Mouse (Mus musculus) neural tube, embryonic 15.5 days (tissue): Measurements from ENCODE around the gene Tardbp. TPM values are rescaled to one million over a fixed set of nuclear protein-coding genes. Genes with fewer than 3 reads are reported as not detected.

Source experiments
- ATAC-seq: fragments of 200-750 bp; cut with Nextera tagmentation; 2 replicates; pipeline ENCODE4 v1.8.0; 2017; ENCODE audit warnings: mild to moderate bottlenecking, moderate TSS enrichment, moderate library complexity; ENCODE audit not compliant: low FRiP score
- H3K27ac ChIP-seq: fragments of 300-500 bp; sonication (generic); replicated peaks from 2 replicates; pipeline ENCODE4 v1.5.1; 2015; ENCODE audit warnings: mild to moderate bottlenecking, inconsistent platforms
- H3K27me3 ChIP-seq: fragments of 300-500 bp; sonication (generic); replicated peaks from 2 replicates; pipeline ENCODE4 v1.6.1; 2015; ENCODE audit warnings: inconsistent platforms
- H3K36me3 ChIP-seq: fragments of 300-500 bp; sonication (generic); 2 replicates; pipeline ENCODE4 v1.6.1; 2015; ENCODE audit warnings: inconsistent platforms
- H3K4me1 ChIP-seq: fragments of 300-500 bp; sonication (generic); 2 replicates; pipeline ENCODE4 v1.6.1; 2015; ENCODE audit warnings: inconsistent platforms
- H3K4me2 ChIP-seq: fragments of 300-500 bp; sonication (generic); 2 replicates; pipeline ENCODE4 v1.6.1; 2015; ENCODE audit warnings: inconsistent platforms, mild to moderate bottlenecking, moderate library complexity
- H3K4me3 ChIP-seq: fragments of 300-500 bp; sonication (generic); replicated peaks from 2 replicates; pipeline ENCODE4 v1.5.1; 2015; ENCODE audit warnings: mild to moderate bottlenecking, inconsistent platforms
- H3K9ac ChIP-seq: fragments of 300-500 bp; sonication (generic); replicated peaks from 2 replicates; pipeline ENCODE4 v1.6.1; 2015; ENCODE audit warnings: mild to moderate bottlenecking, inconsistent platforms
- H3K9me3 ChIP-seq: fragments of 300-500 bp; sonication (generic); replicated peaks from 2 replicates; pipeline ENCODE4 v1.6.1; 2016; ENCODE audit warnings: inconsistent platforms
- whole genome bisulfite sequencing: fragments of 180-500 bp; shearing (Covaris S2); methylation state at CpG from one replicate; pipeline ENCODE4 v1.1.7; 2015; ENCODE audit warnings: mixed read lengths; 5-methylcytosine and 5-hydroxymethylcytosine counted together
- polyA plus RNA-seq: library from polyadenylated mRNA; unstranded; fragments of >200 nt; fragmentation: Nextera tagmentation; extraction: Ambion mirVana; gene quantifications from 2 replicates; pipeline ENCODE4 v1.2.1, GENCODE M21; 2015

Gene Tardbp
- polyA plus RNA-seq, 1 experiment from 2014 or later = 155 TPM

DNA sequence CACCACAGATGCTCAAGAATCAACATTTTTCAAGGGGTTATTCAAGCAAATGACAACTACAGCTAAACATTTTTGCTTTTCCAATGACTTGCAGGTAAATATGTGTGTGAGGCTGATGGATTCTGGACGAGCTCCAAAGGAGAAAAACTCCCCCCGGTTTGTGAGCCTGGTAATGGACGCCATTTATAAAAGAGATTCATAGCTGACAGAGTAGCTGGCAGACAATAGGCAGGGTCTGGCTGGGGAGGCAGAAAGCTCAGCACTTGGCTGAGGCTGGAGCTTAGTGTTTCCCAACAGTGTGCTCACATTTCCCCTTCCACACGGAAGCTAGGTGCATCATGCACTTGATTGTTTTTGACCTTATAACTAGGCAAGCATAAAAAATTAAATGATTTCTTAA is 14.3 kb downstream of the Tardbp start:
- H3K27ac ChIP-seq = peak overlapping the region; percentile 51; the same call in 1 of the 2 replicates
- peak; percentile 61 for ATAC-seq
- no peak overlapping the region for H3K9ac ChIP-seq
- no peaks in the 10 kb centered on the region for H3K27me3 ChIP-seq
- no peak overlapping the region for H3K4me2 ChIP-seq
- H3K4me1 ChIP-seq = peaks cover 16% of the 10 kb centered on the region
- WGBS = 14% methylated on average over 4 of the region's 4 CpGs
- peaks cover 31% of the 10 kb centered on the region for H3K36me3 ChIP-seq
- no peak overlapping the region for H3K4me3 ChIP-seq
- no peaks in the 10 kb centered on the region for H3K9me3 ChIP-seq

DNA sequence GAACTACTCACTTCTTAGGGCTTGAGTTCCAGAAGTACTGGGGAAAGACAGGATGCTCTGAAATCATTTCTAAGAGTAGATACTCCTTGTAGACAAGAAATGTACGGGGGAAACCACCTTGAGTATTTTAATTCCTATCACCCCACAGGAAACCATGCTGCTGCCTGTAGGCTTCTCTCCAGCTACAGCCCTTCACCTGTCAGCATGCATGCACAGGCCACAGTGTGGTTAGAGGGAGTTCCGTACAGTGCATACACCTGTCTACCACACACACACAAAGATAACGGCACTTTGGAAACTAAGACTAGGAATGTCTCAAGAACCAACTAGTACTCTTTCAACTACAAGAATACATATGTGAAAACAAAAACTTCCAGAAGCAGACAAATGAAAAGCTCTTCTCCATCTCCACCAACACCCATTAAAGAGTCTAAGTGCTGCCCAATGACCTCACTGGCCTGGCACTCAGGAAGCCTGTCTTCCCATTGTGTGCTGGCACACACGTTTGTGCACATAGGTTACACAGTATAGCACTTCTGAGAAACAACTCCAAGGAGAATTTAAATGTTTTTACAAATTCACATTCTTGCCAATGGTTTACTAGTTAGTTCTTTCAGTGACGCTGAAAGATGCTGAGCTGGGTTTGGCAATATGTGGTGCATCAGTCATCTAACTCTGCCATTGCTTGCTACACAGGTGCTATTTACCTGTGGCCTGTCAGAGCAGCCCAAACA is 16.0 kb downstream of the Tardbp start:
- H3K27me3 ChIP-seq = no peaks in the 10 kb centered on the region
- H3K4me3 ChIP-seq = no peak overlapping the region
- WGBS = 64% methylated on average over 5 of the region's 5 CpGs
- no peaks in the 10 kb centered on the region for H3K9me3 ChIP-seq
- peaks cover 16% of the 10 kb centered on the region for H3K4me1 ChIP-seq
- no peak overlapping the region for H3K9ac ChIP-seq
- no peak overlapping the region for H3K4me2 ChIP-seq
- no peak overlapping the region for H3K27ac ChIP-seq
- no peak for ATAC-seq
- peaks cover 24% of the 10 kb centered on the region for H3K36me3 ChIP-seq

DNA sequence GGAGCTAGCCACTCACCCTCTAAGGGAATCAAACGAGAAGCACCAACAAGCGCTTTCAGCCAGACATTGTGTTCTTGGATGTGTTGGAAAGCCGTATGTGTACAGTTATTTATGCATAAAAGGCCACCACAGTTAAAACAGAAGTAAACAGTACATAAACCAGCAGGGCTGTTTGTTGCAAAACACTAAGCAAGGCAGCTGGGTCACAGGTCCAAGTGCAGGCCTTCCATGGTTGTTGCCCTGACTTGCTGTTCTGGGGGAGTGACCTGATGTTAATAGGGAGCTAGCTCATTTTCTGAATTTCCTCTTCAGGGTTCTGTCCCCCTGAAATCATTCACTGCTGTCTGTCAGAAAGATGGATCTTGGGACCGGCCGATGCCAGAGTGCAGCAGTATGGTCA is 17.0 kb downstream of the Tardbp start:
- WGBS = 81% methylated on average over 5 of the region's 5 CpGs
- H3K9me3 ChIP-seq = no peaks in the 10 kb centered on the region
- no peak overlapping the region for H3K4me2 ChIP-seq
- peaks cover 16% of the 10 kb centered on the region for H3K4me1 ChIP-seq
- no peaks in the 10 kb centered on the region for H3K27me3 ChIP-seq
- no peak overlapping the region for H3K9ac ChIP-seq
- H3K4me3 ChIP-seq = no peak overlapping the region
- peaks cover 21% of the 10 kb centered on the region for H3K36me3 ChIP-seq
- no peak for ATAC-seq
- H3K27ac ChIP-seq = no peak overlapping the region

DNA sequence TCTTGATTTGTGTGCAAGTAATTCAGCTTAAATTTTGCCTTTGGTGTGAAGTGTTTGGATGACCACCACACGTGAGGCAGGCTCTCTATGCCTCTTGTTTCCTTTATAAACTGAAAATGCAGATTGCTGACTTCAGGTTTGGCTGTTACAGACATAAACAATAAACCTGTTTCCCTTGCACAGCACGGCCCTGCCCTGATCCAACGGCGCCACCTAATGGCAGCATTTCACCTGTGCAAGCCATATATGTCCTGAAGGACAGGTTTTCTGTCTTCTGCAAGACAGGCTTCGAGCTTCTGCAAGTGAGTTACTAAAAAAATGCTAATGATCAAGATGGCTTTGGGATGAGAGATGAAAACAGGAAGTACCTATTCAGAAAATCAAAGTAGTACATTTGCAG is 19.1 kb downstream of the Tardbp start:
- Histone ChIP-seq H3K9ac (no peak overlapping the region), H3K27ac (no peak overlapping the region), H3K4me2 (no peak overlapping the region), H3K4me1 (peaks cover 3% of the 10 kb centered on the region), H3K27me3 (no peaks in the 10 kb centered on the region), H3K36me3 (0 out of 2 replicates have a peak, but pooled peaks cover 15% of the 10 kb centered on the region), H3K9me3 (no peaks in the 10 kb centered on the region), H3K4me3 (no peak overlapping the region)
- WGBS = 25% methylated on average over 5 of the region's 5 CpGs
- ATAC-seq = no peak

DNA sequence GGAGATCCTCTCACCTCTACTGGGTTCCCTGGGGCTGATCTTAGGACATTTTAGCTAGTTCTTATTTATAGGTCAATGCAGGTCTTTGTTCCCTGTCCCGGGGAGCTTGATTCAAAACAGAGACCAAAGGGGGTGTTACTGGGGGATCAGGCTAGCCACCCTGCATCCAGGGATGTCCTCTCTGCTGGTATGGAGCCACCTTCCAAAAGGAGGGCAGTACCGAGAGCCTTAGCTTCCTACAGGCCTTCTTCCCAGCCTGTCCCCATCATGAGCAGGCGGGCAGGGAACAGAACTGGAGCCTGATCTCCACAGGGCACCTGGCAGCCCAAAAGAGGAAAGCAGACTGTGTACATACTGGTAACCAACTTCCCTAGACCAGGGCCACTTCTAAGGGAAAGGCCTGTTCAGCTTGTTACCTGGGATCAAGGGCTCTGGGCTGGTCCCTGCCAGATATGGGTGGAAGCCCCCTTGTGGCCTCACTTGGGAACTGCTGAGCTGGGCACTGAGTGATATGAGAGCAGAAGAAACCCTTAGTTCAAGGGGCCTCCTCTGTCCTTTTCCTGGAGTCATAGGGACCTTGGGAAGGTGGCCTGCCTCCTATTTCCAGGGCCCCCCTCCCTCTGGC is 22.2 kb downstream of the Tardbp start:
- Histone ChIP-seq H3K9me3 (no peaks in the 10 kb centered on the region), H3K9ac (no peak overlapping the region), H3K4me2 (no peak overlapping the region), H3K4me3 (no peak overlapping the region), H3K36me3 (0 out of 2 replicates have a peak, but pooled peaks cover 7% of the 10 kb centered on the region), H3K27me3 (no peaks in the 10 kb centered on the region), H3K4me1 (no peaks in the 10 kb centered on the region), H3K27ac (no peak overlapping the region)
- over 99% methylated on average over 3 of the region's 3 CpGs for WGBS
- no peak for ATAC-seq

DNA sequence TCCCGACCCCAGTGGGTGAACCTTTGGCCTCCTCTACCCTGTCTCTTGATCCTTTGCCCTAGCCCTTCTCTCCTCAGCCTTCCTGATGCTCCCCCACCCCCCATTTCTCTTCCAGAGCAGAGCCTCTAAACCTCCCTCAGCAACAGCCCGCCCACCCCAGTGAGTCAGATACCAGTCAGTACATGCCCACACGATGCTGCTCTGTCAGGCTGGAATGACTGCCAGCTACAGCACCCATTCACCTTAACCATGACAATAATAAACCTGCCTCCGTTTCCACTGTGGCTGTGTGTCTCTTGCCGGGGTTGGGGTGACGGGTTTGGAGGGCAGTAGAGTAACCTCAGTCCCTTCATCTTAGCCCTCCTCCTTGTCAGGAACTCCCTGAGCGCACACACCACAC is 22.7 kb downstream of the Tardbp start:
- ATAC-seq = no peak
- Histone ChIP-seq H3K4me3 (no peak overlapping the region), H3K27me3 (no peaks in the 10 kb centered on the region), H3K4me1 (no peaks in the 10 kb centered on the region), H3K4me2 (no peak overlapping the region), H3K9me3 (no peaks in the 10 kb centered on the region), H3K9ac (no peak overlapping the region), H3K36me3 (0 out of 2 replicates have a peak, but pooled peaks cover 6% of the 10 kb centered on the region), H3K27ac (no peak overlapping the region)
- WGBS = 78% methylated on average over 7 of the region's 7 CpGs

DNA sequence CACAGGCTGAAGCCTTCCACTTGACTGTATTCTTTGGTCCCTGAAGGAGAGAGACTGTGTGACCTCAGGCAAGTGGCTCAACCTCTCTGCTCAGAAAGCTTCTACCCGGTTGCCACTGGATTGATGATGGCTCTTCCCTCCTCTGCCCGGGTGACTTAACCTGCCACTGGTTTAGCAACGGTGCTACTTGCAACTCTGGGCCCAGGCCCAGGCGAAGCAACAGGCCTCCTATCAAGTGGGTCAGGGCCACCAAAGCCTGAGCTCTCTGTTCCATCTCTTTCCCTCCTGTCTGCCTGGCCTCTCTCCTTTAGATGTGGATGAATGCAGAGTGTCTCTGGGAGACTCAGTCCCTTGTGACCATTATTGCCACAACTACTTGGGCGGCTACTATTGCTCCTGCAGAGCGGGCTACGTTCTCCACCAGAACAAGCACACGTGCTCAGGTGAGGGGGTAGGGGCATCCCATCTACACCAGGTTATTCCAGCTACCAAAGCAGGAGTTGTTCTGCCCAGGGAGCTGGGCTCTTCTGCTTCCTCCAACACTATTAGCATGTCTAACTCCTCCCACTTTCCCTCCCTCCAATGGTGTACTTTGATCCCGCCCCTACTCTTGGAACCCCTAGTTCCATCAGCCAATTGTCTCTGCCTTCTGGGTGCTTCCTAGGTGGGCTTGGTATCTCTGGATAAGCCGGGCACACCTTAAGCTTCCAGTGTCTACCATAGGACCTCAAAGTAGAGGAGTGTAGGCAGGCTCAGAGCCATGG is 23.3 kb downstream of the Tardbp start:
- no peak overlapping the region for H3K4me2 ChIP-seq
- no peaks in the 10 kb centered on the region for H3K9me3 ChIP-seq
- H3K4me3 ChIP-seq = no peak overlapping the region
- H3K36me3 ChIP-seq = 0 out of 2 replicates have a peak, but pooled peaks cover 6% of the 10 kb centered on the region
- no peaks in the 10 kb centered on the region for H3K27me3 ChIP-seq
- H3K4me1 ChIP-seq = no peaks in the 10 kb centered on the region
- no peak for ATAC-seq
- 73% methylated on average over 10 of the region's 10 CpGs for WGBS
- no peak overlapping the region for H3K9ac ChIP-seq
- H3K27ac ChIP-seq = no peak overlapping the region

DNA sequence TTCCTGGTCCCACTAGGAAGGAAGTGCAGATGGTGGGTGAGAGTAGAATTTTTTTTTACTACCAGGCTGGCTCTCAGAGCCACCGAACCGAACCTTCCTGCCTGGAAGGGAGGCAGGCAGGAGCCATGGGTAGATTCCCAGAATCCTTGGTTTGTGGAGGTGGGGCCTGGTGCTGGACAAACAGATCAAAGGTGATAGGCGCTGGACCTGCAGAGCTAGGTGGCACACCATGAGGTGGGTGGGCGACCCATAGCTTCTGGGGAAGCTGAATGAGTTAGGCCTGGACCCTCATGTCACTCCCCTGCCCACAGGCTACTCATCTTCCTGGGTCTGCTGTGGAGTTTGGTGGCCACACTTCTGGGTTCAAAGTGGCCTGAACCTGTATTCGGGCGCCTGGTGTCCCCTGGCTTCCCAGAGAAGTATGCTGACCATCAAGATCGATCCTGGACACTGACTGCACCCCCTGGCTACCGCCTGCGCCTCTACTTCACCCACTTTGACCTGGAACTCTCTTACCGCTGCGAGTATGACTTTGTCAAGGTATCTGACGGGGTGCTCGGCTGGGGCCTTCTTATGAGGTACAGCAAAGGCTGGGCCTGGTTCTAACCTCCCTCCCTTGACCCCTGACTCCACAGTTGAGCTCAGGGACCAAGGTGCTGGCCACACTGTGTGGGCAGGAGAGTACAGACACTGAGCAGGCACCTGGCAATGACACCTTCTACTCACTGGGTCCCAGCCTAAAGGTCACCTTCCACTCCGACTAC is 24.3 kb downstream of the Tardbp start, which contains the start of gene Masp2:
Gene Masp2 (plus strand): TSS at position 198 of the 764 bp plus-strand sequence.
- Histone ChIP-seq H3K9ac (no peak within 1 kb of the TSS), H3K9me3 (no peaks in the 10 kb centered on the region), H3K27ac (no peak within 1 kb of the TSS), H3K27me3 (no peaks in the 10 kb centered on the region), H3K4me3 (no peak within 1 kb of the TSS), H3K36me3 (peaks cover 11% of the 10 kb centered on the region; the same call in 1 of the 2 replicates), H3K4me2 (no peak within 1 kb of the TSS), H3K4me1 (no peaks in the 10 kb centered on the region)
- 94% methylated on average over 14 of the region's 14 CpGs for WGBS
- ATAC-seq = no peak

DNA sequence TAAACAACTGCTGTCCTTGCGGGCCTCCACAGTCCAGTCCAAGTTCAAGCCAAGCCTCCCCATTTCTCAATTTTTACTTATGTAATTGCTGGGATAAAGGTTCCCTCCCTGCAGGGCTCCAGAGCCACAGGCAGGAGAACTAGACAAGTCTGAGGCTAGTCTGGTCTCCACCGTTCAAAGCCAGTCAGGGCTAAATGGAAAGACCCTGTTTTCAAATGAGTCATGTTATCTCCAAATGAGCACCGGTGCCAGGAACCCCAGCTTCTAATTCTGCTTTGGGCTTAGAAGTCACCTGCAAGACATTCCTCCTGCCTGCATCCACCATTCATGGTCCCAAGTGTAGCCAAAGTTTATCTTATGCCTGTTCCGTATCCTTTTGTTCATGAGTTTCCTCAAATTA is 24.9 kb downstream of the Tardbp start:
- Histone ChIP-seq H3K27me3 (no peaks in the 10 kb centered on the region), H3K27ac (no peak overlapping the region), H3K9ac (no peak overlapping the region), H3K4me1 (no peaks in the 10 kb centered on the region), H3K36me3 (peaks cover 11% of the 10 kb centered on the region), H3K9me3 (no peaks in the 10 kb centered on the region), H3K4me3 (no peak overlapping the region), H3K4me2 (no peak overlapping the region)
- 91% methylated on average over 4 of the region's 4 CpGs for WGBS
- no peak for ATAC-seq

DNA sequence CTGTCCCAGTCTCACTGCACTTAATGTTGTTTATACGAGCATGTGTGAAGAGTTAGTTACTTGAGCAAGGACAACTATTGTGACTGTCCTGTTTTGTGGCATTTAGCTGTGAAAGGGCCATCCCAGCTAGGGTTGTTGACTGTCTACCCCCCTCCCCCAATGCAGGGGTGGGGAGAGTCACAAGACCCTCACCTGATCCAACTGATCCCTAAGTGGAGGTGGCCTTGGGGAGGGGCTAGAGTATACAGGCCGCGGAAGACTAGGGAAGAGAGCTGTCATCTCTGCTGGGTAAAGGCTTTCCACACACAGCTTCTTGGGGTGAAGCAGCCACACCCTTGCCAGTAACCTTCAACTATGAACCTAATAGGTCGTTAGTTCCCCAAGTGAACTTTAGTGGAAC is 26.5 kb downstream of the Tardbp start:
- H3K9me3 ChIP-seq = no peaks in the 10 kb centered on the region
- H3K27me3 ChIP-seq = no peaks in the 10 kb centered on the region
- no peak overlapping the region for H3K9ac ChIP-seq
- ATAC-seq = no peak
- 89% methylated on average over 4 of the region's 4 CpGs for WGBS
- no peaks in the 10 kb centered on the region for H3K4me1 ChIP-seq
- H3K4me3 ChIP-seq = no peak overlapping the region
- H3K4me2 ChIP-seq = no peak overlapping the region
- peaks cover 25% of the 10 kb centered on the region for H3K36me3 ChIP-seq
- H3K27ac ChIP-seq = no peak overlapping the region

DNA sequence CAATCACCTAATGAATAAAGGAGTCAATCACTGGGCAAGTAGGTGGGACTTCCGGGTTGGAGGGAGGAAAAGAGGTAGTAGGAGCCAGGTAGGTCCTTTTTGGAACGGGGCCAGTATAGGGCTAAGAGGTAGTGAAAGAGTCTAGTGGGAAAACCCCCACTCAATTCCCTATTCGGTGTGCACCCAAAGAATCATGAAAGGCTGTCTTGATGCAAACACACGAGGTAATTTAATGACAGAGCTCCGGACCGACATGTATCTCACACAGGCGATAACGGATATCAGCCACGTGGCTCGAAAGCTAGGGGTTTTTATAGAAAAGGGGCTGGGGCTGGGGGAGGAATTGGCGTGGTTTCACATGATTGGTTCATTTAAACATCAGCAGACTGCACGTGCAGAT is 28.0 kb downstream of the Tardbp start:
- WGBS = 95% methylated on average over 12 of the region's 12 CpGs
- no peaks in the 10 kb centered on the region for H3K9me3 ChIP-seq
- peaks cover 40% of the 10 kb centered on the region for H3K36me3 ChIP-seq
- no peak overlapping the region for H3K27ac ChIP-seq
- H3K9ac ChIP-seq = no peak overlapping the region
- no peaks in the 10 kb centered on the region for H3K4me1 ChIP-seq
- no peak for ATAC-seq
- H3K4me3 ChIP-seq = no peak overlapping the region
- no peak overlapping the region for H3K4me2 ChIP-seq
- no peaks in the 10 kb centered on the region for H3K27me3 ChIP-seq
